Mouse (Mus musculus) hindbrain, embryonic 11.5 days (tissue): ENCODE data around the gene Mecr. TPM values are rescaled to one million over a fixed set of nuclear protein-coding genes. Genes with fewer than 3 reads are reported as not detected.
A peak's percentile ranks its signal among the peaks of the same experiment; 100 is the strongest.

Source experiments
- ATAC-seq: fragments of 200-750 bp; cut with Nextera tagmentation; 2 replicates; pipeline ENCODE4 v1.8.0; 2017; ENCODE audit warnings: mild to moderate bottlenecking, moderate TSS enrichment, moderate library complexity; ENCODE audit not compliant: low FRiP score
- DNase-seq: peaks from one replicate; pipeline ENCODE4 v3.0.0-alpha.2; 2015; ENCODE audit warnings: low spot score
- H3K27ac ChIP-seq: fragments of 300-500 bp; sonication (generic); 2 replicates; pipeline ENCODE4 v1.5.1; 2014; ENCODE audit warnings: mild to moderate bottlenecking, low read depth, low read length
- H3K27me3 ChIP-seq: fragments of 300-500 bp; sonication (generic); 2 replicates; pipeline ENCODE4 v1.6.1; 2014; ENCODE audit warnings: mild to moderate bottlenecking, low read length, moderate library complexity, mixed read lengths; ENCODE audit not compliant: control insufficient read depth, insufficient read depth
- H3K36me3 ChIP-seq: fragments of 300-500 bp; sonication (generic); 2 replicates; pipeline ENCODE4 v1.6.1; 2014; ENCODE audit warnings: mild to moderate bottlenecking, low read length, moderate library complexity, mixed read lengths; ENCODE audit not compliant: control insufficient read depth, insufficient read depth
- H3K4me1 ChIP-seq: fragments of 300-500 bp; sonication (generic); replicated peaks from 2 replicates; pipeline ENCODE4 v1.6.1; 2014; ENCODE audit warnings: low read length, mixed read lengths; ENCODE audit not compliant: control insufficient read depth, insufficient read depth
- H3K4me2 ChIP-seq: fragments of 300-500 bp; sonication (generic); replicated peaks from 2 replicates; pipeline ENCODE4 v1.6.1; 2014; ENCODE audit warnings: mild to moderate bottlenecking, low read depth, low read length
- H3K4me3 ChIP-seq: fragments of 300-500 bp; sonication (generic); 2 replicates; pipeline ENCODE4 v1.5.1; 2014; ENCODE audit warnings: low read depth, low read length
- H3K9ac ChIP-seq: fragments of 300-500 bp; sonication (generic); 2 replicates; pipeline ENCODE4 v1.6.1; 2014; ENCODE audit warnings: low read depth, low read length
- H3K9me3 ChIP-seq: fragments of 300-500 bp; sonication (generic); 2 replicates; pipeline ENCODE4 v1.6.1; 2016; ENCODE audit warnings: low read length; ENCODE audit not compliant: control insufficient read depth
- WGBS: fragments of 180-500 bp; shearing (Covaris S2); extraction: QIAGEN DNeasy Blood & Tissue Kit; methylation state at CpG from one replicate; pipeline ENCODE4 v1.1.7; 2014; 5-methylcytosine and 5-hydroxymethylcytosine counted together
- polyA plus RNA-seq: library from polyadenylated mRNA; unstranded; fragments of >200 nt; fragmentation: Nextera tagmentation; extraction: Ambion mirVana; gene quantifications from 2 replicates; pipeline ENCODE4 v1.2.1, GENCODE M21; 2014

The Mecr gene
- polyA plus RNA-seq, 1 experiment from 2014 or later, result 45.6 TPM

DNA sequence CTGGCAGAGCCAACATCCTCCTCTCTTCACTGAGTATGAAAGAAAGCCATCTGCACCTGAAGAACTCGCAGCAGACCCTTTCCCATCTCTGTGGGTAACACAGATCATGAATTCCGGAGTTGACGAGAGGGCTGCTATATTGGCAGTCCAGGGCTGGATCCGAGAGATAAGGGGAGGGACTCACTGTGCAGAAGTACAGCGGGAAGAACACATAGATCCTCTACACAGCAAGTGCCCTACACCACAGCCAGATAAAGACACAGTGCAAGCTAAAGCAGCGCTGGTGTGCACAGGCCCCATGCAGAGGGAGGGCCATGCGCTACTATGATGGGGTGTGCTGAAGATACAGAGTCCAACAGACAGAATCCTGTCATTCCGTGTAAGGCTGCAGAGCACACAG lies 14.1 kb upstream of the Mecr start:
- H3K27ac ChIP-seq, result no peak overlapping the region
- DNase-seq, result no peak
- H3K4me1 ChIP-seq, result peaks cover 2% of the 10 kb centered on the region
- H3K9me3 ChIP-seq, result no peaks in the 10 kb centered on the region
- no peak overlapping the region for H3K9ac ChIP-seq
- no peak overlapping the region for H3K4me2 ChIP-seq
- WGBS, result 85% methylated on average over 8 of the region's 8 CpGs
- H3K27me3 ChIP-seq, result no peaks in the 10 kb centered on the region
- no peaks in the 10 kb centered on the region for H3K36me3 ChIP-seq
- no peak overlapping the region for H3K4me3 ChIP-seq
- no peak for ATAC-seq

DNA sequence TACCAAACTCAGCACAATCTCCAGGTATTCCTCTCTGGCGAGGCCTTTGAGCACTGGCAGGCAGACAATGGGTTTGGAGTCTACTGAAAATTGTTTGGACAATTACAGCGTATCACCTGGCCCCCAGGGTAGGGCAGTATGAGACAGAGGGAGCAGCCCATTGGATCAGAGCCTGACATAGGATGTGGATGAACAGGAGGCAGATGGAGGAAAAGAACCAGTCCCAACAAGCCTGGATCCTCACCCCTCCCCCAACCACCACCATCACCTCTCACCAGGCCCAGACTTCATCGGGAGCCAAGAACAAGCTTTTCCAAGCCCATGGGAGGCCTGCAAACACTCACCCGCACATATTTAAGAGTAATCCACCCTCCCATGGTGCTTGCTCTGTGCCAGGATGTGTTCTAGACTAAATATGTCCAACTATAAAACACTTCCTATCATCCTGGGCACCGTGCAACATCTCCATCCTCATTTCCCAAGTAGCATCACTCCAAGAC lies 11.7 kb upstream of the Mecr start:
- Histone ChIP-seq H3K4me3 (no peak overlapping the region), H3K9me3 (no peaks in the 10 kb centered on the region), H3K4me2 (no peak overlapping the region), H3K27me3 (peaks cover 17% of the 10 kb centered on the region), H3K4me1 (peaks cover 5% of the 10 kb centered on the region), H3K9ac (no peak overlapping the region), H3K36me3 (no peaks in the 10 kb centered on the region), H3K27ac (no peak overlapping the region)
- WGBS, result 84% methylated on average over 5 of the region's 5 CpGs
- DNase-seq, result no peak
- no peak for ATAC-seq

DNA sequence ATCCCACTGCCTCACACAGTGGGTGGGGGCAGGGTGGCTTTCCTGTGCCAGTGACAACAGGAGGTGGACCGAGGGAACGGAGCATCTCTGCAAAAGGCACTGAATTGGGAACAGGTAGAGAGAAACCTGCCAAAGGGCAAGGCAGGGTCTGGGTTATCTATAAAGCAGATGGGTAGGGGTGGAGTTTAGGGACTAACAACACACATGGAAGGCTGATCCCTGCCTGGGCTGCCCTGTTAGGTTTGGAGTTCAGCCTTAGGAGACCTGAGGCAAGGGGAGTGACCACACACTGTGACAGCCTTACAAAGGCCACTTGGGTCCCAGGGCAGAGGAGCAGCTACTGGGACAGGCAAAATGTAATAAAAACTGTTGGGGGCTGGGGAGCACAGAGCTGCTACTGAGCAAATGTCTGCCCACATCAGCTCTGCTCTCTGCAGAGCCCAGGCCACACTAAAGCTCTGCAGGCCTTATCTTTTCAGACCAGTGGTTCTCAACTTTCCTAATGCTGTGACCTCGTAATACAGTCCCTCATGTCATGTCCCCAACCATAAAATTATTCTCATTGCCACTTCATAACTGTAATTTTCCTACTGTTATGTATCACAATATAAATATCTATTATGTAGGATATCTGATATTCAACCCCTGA lies 10.4 kb upstream of the Mecr start:
- DNase-seq, result no peak
- ATAC-seq, result no peak
- peaks cover 24% of the 10 kb centered on the region for H3K27me3 ChIP-seq
- H3K4me1 ChIP-seq, result peaks cover 7% of the 10 kb centered on the region
- H3K9me3 ChIP-seq, result no peaks in the 10 kb centered on the region
- 86% methylated on average over 3 of the region's 3 CpGs for WGBS
- no peaks in the 10 kb centered on the region for H3K36me3 ChIP-seq
- no peak overlapping the region for H3K9ac ChIP-seq
- no peak overlapping the region for H3K4me3 ChIP-seq
- H3K27ac ChIP-seq, result no peak overlapping the region
- no peak overlapping the region for H3K4me2 ChIP-seq

DNA sequence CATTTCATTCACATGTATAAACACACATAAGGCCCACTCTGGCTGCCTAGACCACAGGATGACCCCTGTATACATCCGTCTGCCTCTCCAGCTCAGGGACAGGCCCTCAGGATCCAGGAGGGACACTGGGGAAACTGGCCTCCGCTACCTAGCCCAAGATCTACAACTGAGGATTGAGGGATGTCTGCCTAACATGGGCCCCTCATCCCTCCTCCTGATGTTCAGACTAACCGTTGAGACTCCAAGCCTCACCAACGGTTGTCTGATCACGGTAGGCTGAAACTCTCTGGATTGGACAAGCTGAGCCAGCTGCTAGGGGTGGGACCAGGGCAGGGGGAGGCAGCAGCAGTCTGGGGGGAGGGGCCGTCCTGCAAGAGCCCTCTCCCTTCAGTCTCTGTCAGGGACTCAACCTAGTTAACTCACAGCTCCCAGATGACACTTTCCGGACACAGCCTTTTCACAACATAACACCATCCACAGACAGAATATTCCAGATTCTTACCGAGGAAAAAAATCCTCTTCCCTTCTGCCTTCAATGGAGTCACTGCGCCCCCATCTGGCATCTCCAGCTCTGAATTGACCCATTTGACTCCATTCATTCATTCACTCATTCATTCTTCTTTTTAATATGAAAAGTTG lies 9.2 kb upstream of the Mecr start:
- Histone ChIP-seq H3K36me3 (no peaks in the 10 kb centered on the region), H3K9me3 (no peaks in the 10 kb centered on the region), H3K4me2 (no peak overlapping the region), H3K4me1 (peaks cover 7% of the 10 kb centered on the region), H3K9ac (no peak overlapping the region), H3K4me3 (no peak overlapping the region), H3K27me3 (peaks cover 24% of the 10 kb centered on the region), H3K27ac (no peak overlapping the region)
- no peak for DNase-seq
- 29% methylated on average over 9 of the region's 9 CpGs for WGBS
- no peak for ATAC-seq

DNA sequence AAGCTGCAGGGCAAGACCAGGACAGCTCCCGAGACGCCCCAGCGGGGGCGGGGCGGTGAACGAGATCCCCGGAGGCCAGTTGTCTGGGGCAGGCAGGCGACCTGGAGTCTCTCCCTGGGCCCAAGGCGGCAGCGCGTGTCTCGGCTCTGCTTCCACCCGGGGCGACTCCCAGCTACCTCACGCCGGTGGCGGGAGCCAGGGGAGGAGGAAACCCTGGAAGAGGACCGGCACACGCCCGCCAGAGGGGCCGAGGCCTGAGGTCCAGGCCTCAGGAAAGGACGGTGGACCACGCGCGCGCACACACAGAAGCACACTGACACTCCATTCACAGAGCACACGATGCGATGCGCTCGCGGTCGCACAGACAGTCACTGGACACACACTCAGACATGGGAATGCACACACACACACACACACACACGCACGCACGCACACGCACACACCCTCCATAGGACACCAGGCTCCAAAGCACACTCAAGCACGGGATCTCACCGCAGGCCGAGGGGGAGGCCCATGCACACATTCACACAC lies 6.9 kb upstream of the Mecr start:
- Histone ChIP-seq H3K9me3 (no peaks in the 10 kb centered on the region), H3K9ac (peak overlapping the region; percentile 63), H3K36me3 (no peaks in the 10 kb centered on the region), H3K27ac (no peak overlapping the region), H3K4me1 (peaks cover 7% of the 10 kb centered on the region), H3K4me2 (peak overlapping the region; percentile 99), H3K4me3 (peak overlapping the region; percentile 65), H3K27me3 (peaks cover 28% of the 10 kb centered on the region)
- WGBS, result under 1% methylated on average over 39 of the region's 39 CpGs
- ATAC-seq (no peak), DNase-seq (peak; percentile 60)

DNA sequence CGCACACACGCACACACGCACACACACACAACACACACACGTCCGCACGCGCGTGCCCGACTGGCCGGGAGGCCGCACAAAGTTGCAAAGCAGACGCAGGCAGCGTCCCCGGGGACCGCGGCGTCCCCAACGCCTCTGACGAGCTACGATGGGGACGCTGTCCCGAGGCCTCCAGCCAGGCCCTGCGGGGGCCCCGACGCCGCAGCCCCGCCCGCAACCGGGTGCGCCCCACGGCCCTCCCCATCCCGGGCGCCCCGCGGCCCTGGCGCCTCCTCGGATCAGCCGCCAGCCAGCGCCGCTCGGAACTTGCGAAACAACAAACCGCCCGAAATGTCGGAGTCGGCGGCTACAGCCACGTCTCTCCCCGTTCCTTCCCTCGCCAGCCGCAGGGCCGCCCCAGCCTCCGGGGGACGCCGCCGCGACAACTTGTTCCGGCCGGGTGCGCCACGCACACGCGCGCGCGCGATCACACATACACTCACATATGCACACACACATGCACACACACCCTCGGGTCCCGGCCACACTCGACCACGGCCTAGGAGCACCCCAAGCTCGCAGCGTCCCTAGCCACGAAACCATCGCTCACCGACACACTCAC lies 6.3 kb upstream of the Mecr start:
- Histone ChIP-seq H3K4me1 (peaks cover 7% of the 10 kb centered on the region), H3K9ac (peak overlapping the region; percentile 63), H3K4me3 (peak overlapping the region; percentile 65), H3K36me3 (no peaks in the 10 kb centered on the region), H3K27ac (no peak overlapping the region), H3K27me3 (peaks cover 28% of the 10 kb centered on the region), H3K9me3 (no peaks in the 10 kb centered on the region), H3K4me2 (peak overlapping the region; percentile 99)
- DNase-seq (peak; percentile 59), ATAC-seq (peak; percentile 17; the same call in 1 of the 2 replicates)
- under 1% methylated on average over 61 of the region's 76 CpGs for WGBS

DNA sequence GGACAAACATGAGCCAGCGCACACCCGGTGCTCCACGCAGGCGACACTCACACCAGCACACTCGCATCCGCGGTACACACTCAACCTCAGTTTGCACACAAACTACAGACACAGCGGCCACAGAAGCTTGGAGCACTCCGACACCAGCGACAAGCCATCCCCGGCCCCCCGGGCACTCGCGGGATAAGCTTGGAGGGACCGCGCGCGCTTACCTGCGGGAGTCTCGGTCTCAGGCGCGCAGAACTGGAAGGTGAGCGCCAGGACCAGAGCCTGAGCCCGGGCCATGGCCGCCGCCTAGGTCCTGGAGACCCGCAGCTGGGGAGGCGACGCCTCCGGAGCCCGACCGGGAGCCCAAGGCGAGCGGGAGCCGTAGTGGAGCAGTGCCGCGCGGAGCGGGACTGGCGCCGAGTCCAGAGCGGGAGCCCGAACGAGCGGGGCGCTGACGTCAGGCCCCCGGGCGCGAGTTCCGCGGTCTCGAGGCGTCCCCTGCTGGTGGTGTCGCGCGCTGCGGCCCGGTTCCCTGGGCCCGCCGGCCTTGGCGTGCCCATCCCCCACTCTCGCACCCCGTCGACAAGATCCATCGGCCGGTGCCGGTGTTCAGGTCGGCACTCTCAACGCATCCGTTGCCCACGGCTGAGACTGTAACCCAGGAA lies 5.3 kb upstream of the Mecr start, which contains the start of gene Ptpru:
Gene Ptpru (minus strand): TSS at position 417 of the 653 bp plus-strand sequence.
- peak; percentile 83 for ATAC-seq
- H3K36me3 ChIP-seq, result no peaks in the 10 kb centered on the region
- H3K4me3 ChIP-seq, result peak within 1 kb of the TSS; percentile 65
- peak; percentile 94 for DNase-seq
- H3K27me3 ChIP-seq, result peaks cover 28% of the 10 kb centered on the region
- H3K27ac ChIP-seq, result no peak within 1 kb of the TSS
- WGBS, result under 1% methylated on average over 61 of the region's 72 CpGs
- peaks cover 7% of the 10 kb centered on the region for H3K4me1 ChIP-seq
- peak within 1 kb of the TSS; percentile 99 for H3K4me2 ChIP-seq
- H3K9me3 ChIP-seq, result no peaks in the 10 kb centered on the region
- peak within 1 kb of the TSS; percentile 63 for H3K9ac ChIP-seq

DNA sequence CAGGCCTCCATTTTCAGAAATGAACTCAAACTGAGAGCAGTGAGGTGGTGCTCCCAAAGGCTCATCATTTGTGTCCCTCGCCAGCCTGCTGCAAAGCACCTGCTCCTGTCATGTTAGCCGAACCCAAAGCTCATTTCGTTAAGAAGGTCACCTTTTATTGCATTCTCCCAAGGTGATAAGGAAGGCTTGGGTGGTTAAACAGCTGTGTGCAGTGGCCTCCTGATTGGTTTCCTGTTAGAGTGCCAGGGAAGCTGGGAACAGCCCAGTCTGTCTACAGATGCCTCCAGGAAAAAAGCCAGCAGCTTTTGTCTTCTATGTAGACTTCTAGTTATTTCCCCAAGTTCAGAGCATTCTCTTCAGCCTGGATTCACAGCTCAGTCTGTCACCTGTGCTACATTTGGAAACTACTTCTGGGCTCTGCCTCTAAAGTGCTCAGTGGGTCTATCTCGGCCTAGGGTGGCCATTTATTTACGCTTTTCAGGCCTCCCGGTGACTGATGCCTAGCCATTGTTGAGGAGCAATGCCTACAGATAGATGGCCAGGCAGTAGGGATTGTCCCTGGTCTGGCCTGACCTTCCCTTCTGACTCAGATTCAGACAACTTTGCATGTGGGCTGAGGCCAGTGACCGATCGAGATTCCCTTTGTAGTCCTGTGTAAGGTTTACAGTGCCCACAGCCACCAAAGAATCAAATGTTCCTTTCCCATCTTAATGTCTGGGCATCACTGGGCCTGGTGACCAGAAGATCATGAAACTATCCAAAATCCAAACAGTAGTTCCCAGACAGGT lies 2.9 kb downstream of the Mecr start:
- no peaks in the 10 kb centered on the region for H3K9me3 ChIP-seq
- ATAC-seq (no peak), DNase-seq (no peak)
- H3K9ac ChIP-seq, result no peak overlapping the region
- H3K4me2 ChIP-seq, result no peak overlapping the region
- WGBS, result 86% methylated on average over 8 of the region's 8 CpGs
- no peaks in the 10 kb centered on the region for H3K27me3 ChIP-seq
- no peak overlapping the region for H3K4me3 ChIP-seq
- 0 out of 2 replicates have a peak, but pooled peaks cover 2% of the 10 kb centered on the region for H3K4me1 ChIP-seq
- H3K27ac ChIP-seq, result no peak overlapping the region
- H3K36me3 ChIP-seq, result no peaks in the 10 kb centered on the region
